Mouse (Mus musculus): Measurements from ENCODE around the gene Arhgap15. TPM values are rescaled to one million over a fixed set of nuclear protein-coding genes. Genes with fewer than 3 reads are reported as not detected.

Gene Arhgap15
- polyA plus RNA-seq, 1 experiment from 2014 or later: 2.8 TPM

DNA sequence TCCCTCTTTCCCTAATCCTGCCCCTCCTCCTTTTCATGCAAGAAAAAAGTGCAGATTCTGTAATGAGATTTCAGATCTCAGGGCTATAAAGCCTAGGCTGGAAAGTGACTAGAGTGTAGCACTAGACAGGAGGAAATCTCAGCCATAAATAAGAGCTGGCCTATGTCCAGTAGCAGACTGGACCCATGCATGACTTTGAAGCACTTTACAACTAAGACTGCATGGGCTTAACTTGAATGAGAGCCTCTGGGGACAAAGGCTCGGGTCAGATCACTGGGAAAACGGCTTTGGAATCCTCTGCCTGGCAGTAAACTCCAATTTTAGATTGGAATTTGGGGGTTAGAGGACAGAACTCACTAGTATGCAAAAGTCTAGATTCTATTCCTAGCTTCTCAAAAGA lies 585.9 kb downstream of the Arhgap15 start:
- WGBS: 33% methylated on average over 2 of the region's 2 CpGs
- Histone ChIP-seq H3K4me1 (ENCODE audit: control insufficient read depth, insufficient read depth, low read length) (no peaks in the 10 kb centered on the region), H3K27ac (ENCODE audit: low read length) (no peak overlapping the region), H3K27me3 (ENCODE audit: control insufficient read depth, insufficient read depth, low read length) (no peaks in the 10 kb centered on the region), H3K36me3 (ENCODE audit: control insufficient read depth, insufficient read depth, low read length) (no peaks in the 10 kb centered on the region), H3K9ac (ENCODE audit: low read length) (no peak overlapping the region), H3K9me3 (replicated peaks; ENCODE audit: control insufficient read depth, low read length) (no peaks in the 10 kb centered on the region), H3K4me3 (replicated peaks; ENCODE audit: low read length) (no peak overlapping the region), H3K4me2 (ENCODE audit: low read depth, low read length) (no peak overlapping the region)
- ATAC-seq (ENCODE audit: insufficient read depth, low FRiP score): no peak

DNA sequence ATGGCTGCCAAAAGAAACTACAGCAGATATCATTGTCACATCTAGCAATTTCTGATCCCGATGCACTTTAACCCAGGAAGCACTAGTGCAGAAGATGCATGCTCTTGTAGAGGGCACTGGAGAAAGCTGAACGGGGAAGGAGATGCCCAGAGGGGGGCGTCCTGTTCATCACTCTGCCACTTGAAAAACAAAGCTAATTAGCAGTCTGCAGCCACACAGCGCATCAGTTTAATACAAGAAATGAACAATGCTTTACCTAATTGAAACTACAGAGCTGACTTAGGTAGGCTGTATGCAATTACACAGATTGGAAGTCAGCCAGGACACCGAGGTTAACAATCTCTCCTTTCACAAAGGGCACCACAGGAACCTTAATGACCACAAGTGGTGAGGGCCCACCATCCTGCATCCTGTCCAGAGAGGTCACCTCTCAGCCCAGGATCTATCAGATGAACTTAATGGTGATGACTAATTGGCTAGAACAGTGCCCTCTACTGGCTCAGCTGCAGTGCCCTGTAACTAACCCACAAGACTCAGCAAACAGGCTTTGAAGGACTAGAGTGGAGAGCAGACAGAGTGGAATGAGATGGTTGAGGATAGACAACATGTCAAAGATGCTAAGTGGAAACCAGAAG lies 588.2 kb downstream of the Arhgap15 start:
- H3K9me3 ChIP-seq (replicated peaks; ENCODE audit: control insufficient read depth, low read length): no peaks in the 10 kb centered on the region
- no peak overlapping the region for H3K4me3 ChIP-seq (replicated peaks; ENCODE audit: low read length)
- no peak overlapping the region for H3K4me2 ChIP-seq (ENCODE audit: low read depth, low read length)
- H3K36me3 ChIP-seq (ENCODE audit: control insufficient read depth, insufficient read depth, low read length): no peaks in the 10 kb centered on the region
- H3K27me3 ChIP-seq (ENCODE audit: control insufficient read depth, insufficient read depth, low read length): no peaks in the 10 kb centered on the region
- H3K4me1 ChIP-seq (ENCODE audit: control insufficient read depth, insufficient read depth, low read length): no peaks in the 10 kb centered on the region
- H3K9ac ChIP-seq (ENCODE audit: low read length): no peak overlapping the region
- no peak for ATAC-seq (ENCODE audit: insufficient read depth, low FRiP score)
- H3K27ac ChIP-seq (ENCODE audit: low read length): no peak overlapping the region
- 80% methylated on average over 5 of the region's 5 CpGs for WGBS

DNA sequence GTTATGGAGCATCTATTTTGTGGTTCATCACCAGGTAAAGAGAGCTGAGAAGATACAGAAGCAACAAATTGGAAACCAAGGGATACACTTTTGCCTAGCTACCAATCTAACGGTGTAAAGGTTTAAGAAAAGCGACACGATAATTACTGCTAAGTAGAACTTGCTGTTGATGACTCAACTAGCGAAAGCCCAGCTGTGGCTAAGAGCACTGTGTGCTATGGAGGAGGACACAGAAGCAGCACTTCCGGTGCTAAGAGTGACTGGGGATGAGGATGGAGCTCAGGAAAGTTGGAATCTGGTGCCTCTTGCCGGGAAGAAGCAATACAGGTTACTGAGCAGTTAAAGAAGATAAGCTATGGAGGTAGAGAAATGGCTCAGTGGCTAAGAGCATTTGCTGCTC lies 589.8 kb downstream of the Arhgap15 start:
- Histone ChIP-seq H3K9me3 (replicated peaks; ENCODE audit: control insufficient read depth, low read length) (no peaks in the 10 kb centered on the region), H3K4me1 (ENCODE audit: control insufficient read depth, insufficient read depth, low read length) (no peaks in the 10 kb centered on the region), H3K4me2 (ENCODE audit: low read depth, low read length) (no peak overlapping the region), H3K4me3 (replicated peaks; ENCODE audit: low read length) (no peak overlapping the region), H3K27me3 (ENCODE audit: control insufficient read depth, insufficient read depth, low read length) (no peaks in the 10 kb centered on the region), H3K9ac (ENCODE audit: low read length) (no peak overlapping the region), H3K36me3 (ENCODE audit: control insufficient read depth, insufficient read depth, low read length) (no peaks in the 10 kb centered on the region), H3K27ac (ENCODE audit: low read length) (no peak overlapping the region)
- no peak for ATAC-seq (ENCODE audit: insufficient read depth, low FRiP score)
- WGBS: 92% methylated on average over 6 of the region's 6 CpGs

DNA sequence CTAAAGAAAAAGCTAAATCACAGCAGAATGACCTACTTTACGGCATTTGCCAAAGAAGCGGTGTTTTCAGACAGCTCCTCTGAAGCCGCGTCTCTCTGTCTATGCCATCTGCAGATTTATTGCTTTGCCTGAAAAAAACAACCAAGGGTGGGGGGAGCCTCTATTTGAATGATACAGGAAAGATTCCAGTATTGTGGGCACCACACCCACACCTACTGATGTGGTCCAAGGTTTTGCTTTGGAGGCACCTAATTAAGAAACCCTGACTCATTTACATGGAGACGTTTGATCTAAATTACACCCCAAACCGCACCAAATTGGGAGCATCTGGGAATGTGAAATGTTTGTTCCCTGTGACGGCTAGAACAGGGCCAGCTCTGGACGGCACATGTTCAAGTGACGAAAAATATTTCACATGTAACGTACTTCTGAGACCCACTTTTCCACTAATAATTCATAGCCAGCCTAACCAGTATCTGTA lies 592.5 kb downstream of the Arhgap15 start:
- H3K9me3 ChIP-seq (replicated peaks; ENCODE audit: control insufficient read depth, low read length): no peaks in the 10 kb centered on the region
- H3K27ac ChIP-seq (ENCODE audit: low read length): no peak overlapping the region
- no peaks in the 10 kb centered on the region for H3K27me3 ChIP-seq (ENCODE audit: control insufficient read depth, insufficient read depth, low read length)
- no peak overlapping the region for H3K9ac ChIP-seq (ENCODE audit: low read length)
- no peak for ATAC-seq (ENCODE audit: insufficient read depth, low FRiP score)
- no peak overlapping the region for H3K4me2 ChIP-seq (ENCODE audit: low read depth, low read length)
- no peaks in the 10 kb centered on the region for H3K4me1 ChIP-seq (ENCODE audit: control insufficient read depth, insufficient read depth, low read length)
- H3K36me3 ChIP-seq (ENCODE audit: control insufficient read depth, insufficient read depth, low read length): no peaks in the 10 kb centered on the region
- 78% methylated on average over 10 of the region's 10 CpGs for WGBS
- H3K4me3 ChIP-seq (replicated peaks; ENCODE audit: low read length): no peak overlapping the region

DNA sequence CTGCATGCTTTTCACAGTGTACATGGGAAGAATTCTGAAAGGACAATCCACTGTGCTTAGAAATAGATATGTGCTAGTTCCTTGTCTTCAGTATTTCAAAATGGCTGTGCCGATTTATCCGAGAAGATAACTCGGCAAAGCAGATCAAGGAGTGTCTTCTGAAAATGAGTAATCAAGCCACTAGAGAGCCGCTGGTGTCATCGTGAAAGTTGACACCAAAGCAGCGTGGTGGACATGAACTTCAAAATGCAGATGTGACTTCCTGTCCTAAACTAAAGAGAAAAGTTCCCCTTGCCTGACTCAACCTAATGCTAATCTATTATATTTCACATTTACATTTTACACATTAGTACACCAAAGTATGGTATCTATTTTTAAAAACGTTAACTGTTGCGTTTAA lies 596.2 kb downstream of the Arhgap15 start:
- H3K36me3 ChIP-seq (ENCODE audit: control insufficient read depth, insufficient read depth, low read length): no peaks in the 10 kb centered on the region
- H3K9ac ChIP-seq (ENCODE audit: low read length): no peak overlapping the region
- no peaks in the 10 kb centered on the region for H3K4me1 ChIP-seq (ENCODE audit: control insufficient read depth, insufficient read depth, low read length)
- H3K27ac ChIP-seq (ENCODE audit: low read length): no peak overlapping the region
- 93% methylated on average over 8 of the region's 8 CpGs for WGBS
- ATAC-seq (ENCODE audit: insufficient read depth, low FRiP score): no peak
- H3K4me2 ChIP-seq (ENCODE audit: low read depth, low read length): no peak overlapping the region
- no peaks in the 10 kb centered on the region for H3K27me3 ChIP-seq (ENCODE audit: control insufficient read depth, insufficient read depth, low read length)
- H3K9me3 ChIP-seq (replicated peaks; ENCODE audit: control insufficient read depth, low read length): no peaks in the 10 kb centered on the region
- H3K4me3 ChIP-seq (replicated peaks; ENCODE audit: low read length): no peak overlapping the region

DNA sequence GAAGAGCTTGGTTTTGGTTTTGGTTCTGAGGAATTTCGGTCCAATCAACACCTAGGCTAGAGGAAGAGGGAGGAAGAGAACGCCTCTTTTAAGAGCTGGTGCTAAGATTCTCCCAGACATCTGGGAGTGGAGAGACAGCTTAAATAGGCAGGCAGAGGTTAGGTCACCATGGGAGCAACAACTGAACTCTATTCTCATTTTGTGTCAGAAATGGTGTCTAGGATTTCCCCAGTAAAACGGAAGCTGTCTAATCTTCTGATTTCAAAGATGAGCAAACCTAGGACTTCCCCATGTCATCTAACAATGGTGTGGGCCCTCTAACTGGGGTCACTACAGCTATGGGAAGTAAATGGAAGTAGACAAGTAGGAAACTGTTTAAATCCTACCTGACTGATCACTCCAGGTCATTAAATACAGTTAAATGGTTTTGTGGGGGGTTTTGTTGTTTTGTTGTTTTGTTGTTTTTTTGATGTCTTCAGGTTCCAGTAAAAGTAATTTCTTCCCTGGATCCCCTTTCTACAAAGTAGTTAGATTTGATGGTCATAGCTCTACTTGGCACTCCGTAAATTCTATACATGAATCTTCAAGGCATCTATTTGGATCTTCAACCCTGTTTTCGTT lies 596.8 kb downstream of the Arhgap15 start:
- Histone ChIP-seq H3K27me3 (ENCODE audit: control insufficient read depth, insufficient read depth, low read length) (no peaks in the 10 kb centered on the region), H3K4me2 (ENCODE audit: low read depth, low read length) (no peak overlapping the region), H3K4me1 (ENCODE audit: control insufficient read depth, insufficient read depth, low read length) (no peaks in the 10 kb centered on the region), H3K27ac (ENCODE audit: low read length) (no peak overlapping the region), H3K9ac (ENCODE audit: low read length) (no peak overlapping the region), H3K4me3 (replicated peaks; ENCODE audit: low read length) (no peak overlapping the region), H3K9me3 (replicated peaks; ENCODE audit: control insufficient read depth, low read length) (no peaks in the 10 kb centered on the region), H3K36me3 (ENCODE audit: control insufficient read depth, insufficient read depth, low read length) (no peaks in the 10 kb centered on the region)
- no peak for ATAC-seq (ENCODE audit: insufficient read depth, low FRiP score)
- 93% methylated on average over 5 of the region's 5 CpGs for WGBS

DNA sequence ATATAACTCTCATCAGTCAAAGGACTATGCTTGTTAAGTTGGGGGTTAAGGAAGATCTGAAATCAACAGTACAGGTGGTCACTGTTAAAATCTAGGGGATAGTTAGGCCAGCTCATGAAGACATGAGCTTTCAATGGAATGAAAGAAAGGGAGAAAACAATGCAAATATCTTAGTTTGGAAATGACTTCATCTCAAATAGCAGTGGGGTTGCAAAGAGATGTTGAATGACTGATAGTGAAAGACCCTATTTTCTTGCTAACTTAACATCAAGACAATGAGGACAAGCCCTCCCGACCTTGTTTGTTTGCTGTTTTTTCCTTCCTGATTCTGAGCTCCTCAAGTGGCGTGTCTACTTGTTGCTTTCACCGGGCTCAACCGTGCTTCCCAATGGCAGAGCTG lies 597.6 kb downstream of the Arhgap15 start:
- H3K4me2 ChIP-seq (ENCODE audit: low read depth, low read length): no peak overlapping the region
- 81% methylated on average over 4 of the region's 4 CpGs for WGBS
- H3K4me1 ChIP-seq (ENCODE audit: control insufficient read depth, insufficient read depth, low read length): no peaks in the 10 kb centered on the region
- H3K27ac ChIP-seq (ENCODE audit: low read length): no peak overlapping the region
- H3K9me3 ChIP-seq (replicated peaks; ENCODE audit: control insufficient read depth, low read length): no peaks in the 10 kb centered on the region
- H3K9ac ChIP-seq (ENCODE audit: low read length): no peak overlapping the region
- H3K27me3 ChIP-seq (ENCODE audit: control insufficient read depth, insufficient read depth, low read length): no peaks in the 10 kb centered on the region
- no peak for ATAC-seq (ENCODE audit: insufficient read depth, low FRiP score)
- no peak overlapping the region for H3K4me3 ChIP-seq (replicated peaks; ENCODE audit: low read length)
- H3K36me3 ChIP-seq (ENCODE audit: control insufficient read depth, insufficient read depth, low read length): no peaks in the 10 kb centered on the region

DNA sequence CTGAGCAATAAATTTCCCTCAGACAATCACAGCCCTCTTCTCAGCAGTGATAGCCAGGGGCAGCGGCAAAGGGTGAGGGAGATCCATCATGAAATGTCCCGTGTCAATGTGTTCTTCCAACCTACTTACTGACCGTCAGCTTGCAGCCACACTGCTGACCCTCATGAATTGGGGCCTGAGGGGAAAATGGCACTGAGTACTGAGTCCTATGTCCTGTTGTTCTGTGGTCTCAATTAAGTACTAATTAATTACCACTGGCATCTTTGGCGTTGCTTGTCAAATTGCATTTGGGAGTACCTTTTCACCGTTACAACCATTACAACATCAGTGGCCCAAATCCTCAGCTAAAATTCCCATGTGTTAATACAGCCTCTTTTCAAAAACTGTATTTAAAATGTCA lies 599.2 kb downstream of the Arhgap15 start:
- Histone ChIP-seq H3K4me3 (replicated peaks; ENCODE audit: low read length) (no peak overlapping the region), H3K36me3 (ENCODE audit: control insufficient read depth, insufficient read depth, low read length) (no peaks in the 10 kb centered on the region), H3K4me1 (ENCODE audit: control insufficient read depth, insufficient read depth, low read length) (no peaks in the 10 kb centered on the region), H3K27me3 (ENCODE audit: control insufficient read depth, insufficient read depth, low read length) (no peaks in the 10 kb centered on the region), H3K4me2 (ENCODE audit: low read depth, low read length) (no peak overlapping the region), H3K27ac (ENCODE audit: low read length) (no peak overlapping the region), H3K9me3 (replicated peaks; ENCODE audit: control insufficient read depth, low read length) (no peaks in the 10 kb centered on the region), H3K9ac (ENCODE audit: low read length) (no peak overlapping the region)
- 70% methylated on average over 5 of the region's 5 CpGs for WGBS
- no peak for ATAC-seq (ENCODE audit: insufficient read depth, low FRiP score)

DNA sequence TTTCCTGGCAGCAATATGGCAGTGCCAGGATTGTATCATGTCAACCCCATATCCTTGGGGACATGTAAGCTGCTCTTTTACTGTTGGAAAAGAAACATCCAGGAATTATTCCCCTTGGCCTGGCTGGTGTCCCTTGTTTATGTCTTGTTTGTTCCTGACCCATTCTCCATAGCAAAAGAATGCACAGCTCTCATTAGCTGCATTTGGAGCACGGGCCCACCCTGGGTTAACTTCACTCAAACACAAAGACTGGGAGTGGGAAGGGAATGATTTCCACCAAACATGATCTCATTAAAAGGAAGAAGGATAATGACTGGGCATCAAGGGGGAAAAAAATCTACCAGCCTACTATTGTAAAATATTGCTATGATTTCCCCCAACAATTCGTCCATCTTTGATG lies 600.5 kb downstream of the Arhgap15 start:
- Histone ChIP-seq H3K27me3 (ENCODE audit: control insufficient read depth, insufficient read depth, low read length) (no peaks in the 10 kb centered on the region), H3K4me3 (replicated peaks; ENCODE audit: low read length) (no peak overlapping the region), H3K9me3 (replicated peaks; ENCODE audit: control insufficient read depth, low read length) (no peaks in the 10 kb centered on the region), H3K27ac (ENCODE audit: low read length) (no peak overlapping the region), H3K36me3 (ENCODE audit: control insufficient read depth, insufficient read depth, low read length) (no peaks in the 10 kb centered on the region), H3K9ac (ENCODE audit: low read length) (no peak overlapping the region), H3K4me2 (ENCODE audit: low read depth, low read length) (no peak overlapping the region), H3K4me1 (ENCODE audit: control insufficient read depth, insufficient read depth, low read length) (no peaks in the 10 kb centered on the region)
- no peak for ATAC-seq (ENCODE audit: insufficient read depth, low FRiP score)
- WGBS: 82% methylated on average over 2 of the region's 2 CpGs

Data from stomach, embryonic 16.5 days (tissue).